Mouse (Mus musculus) B cell, adult (primary cell): ENCODE measurements around the gene Gnpda2. TPM values are rescaled to one million over a fixed set of nuclear protein-coding genes. Genes with fewer than 3 reads are reported as not detected.

Experiments
- total RNA-seq: library from RNA; stranded (reverse); gene quantifications from 4 replicates; pipeline ENCODE4 v1.2.4, GENCODE M21; 2023; ENCODE audit not compliant: inconsistent age

Gene Gnpda2
- total RNA-seq = 10.5 to 11.6 TPM (median 11.5 TPM) in 4 replicates

GRCm38 (mm10) chr5:69591640-69592461 lies at the start of gene Gnpda2:
Gene Gnpda2 (minus strand): TSS chr5:69592340.

DNA sequence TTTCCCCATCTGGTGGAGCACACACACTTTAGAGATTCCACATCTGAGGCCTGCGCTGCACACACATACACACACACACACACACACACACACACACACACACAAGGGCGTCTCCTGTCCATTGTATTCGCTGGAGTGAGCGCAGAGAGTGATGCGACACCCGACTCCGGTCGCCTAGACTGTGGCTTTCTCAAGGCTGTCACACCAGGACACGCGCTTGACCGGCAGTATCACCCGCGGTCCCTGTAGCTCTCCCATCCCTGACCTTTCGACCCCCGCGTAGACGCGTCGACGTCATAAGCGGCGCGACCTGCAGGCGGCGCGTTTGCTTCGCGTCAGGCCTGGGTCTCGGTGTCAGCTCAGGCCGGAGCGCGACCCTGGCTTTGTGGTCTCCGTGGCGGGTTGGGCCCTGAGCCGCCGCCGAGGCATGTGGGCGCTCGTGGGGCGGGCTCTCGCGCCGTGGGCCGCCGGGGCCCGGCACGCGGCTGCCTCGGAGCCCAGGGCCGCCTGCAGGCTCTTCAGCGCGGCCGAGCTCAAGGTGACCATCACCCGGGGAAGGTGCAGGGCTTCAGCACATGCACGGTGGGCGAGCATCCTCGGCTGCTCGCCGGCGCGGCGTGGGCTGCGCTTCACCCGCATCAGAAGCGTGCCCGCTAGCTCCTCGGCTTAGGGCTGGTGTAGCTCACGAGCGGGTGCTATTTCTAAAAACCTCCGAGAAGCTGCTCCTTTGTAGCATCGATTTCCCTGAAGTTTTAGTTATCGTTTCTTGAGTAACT lies 35.3 kb downstream of the Gnpda2 start, which contains the start of gene Guf1:
Guf1 (plus strand) TSS at position 296 of the 776 bp plus-strand sequence.

DNA sequence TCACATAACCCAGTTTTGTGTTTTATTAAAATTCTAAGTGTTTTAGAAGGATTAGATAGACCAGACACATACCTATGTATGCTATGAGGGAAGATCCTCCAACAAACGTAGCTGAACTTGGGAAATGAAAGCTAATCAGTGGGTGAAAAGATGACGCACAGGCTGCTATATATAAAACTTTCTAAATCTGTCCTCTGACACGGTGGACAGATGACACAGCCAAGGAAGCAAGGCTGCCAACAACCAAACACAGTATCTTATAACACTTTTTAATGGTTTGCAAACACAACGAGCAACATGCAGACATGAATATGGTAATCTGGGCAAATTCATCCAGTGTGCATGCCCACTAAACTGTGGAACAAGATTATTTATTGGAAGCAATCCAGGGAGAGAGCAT lies 49.7 kb downstream of the Gnpda2 start, which contains the start of gene Yipf7:
Yipf7 (minus strand) TSS at position 160 of the 400 bp plus-strand sequence.

Other genes starting within 250 kb of the Gnpda2 start
- gene Yipf7, start 49.7 kb downstream of the Gnpda2 start, total RNA-seq = not detected in 4 replicates
- gene Guf1, start 35.4 kb downstream of the Gnpda2 start, total RNA-seq = 16.4 to 21.1 TPM (median 19.6 TPM) in 4 replicates